Mouse (Mus musculus): ENCODE results near the gene Dgke.

- TF ChIP-seq CTCF (IDR thresholded peaks at IDR 0.05; ENCODE audit: control insufficient read depth, insufficient read depth, low read length) (no peak), POLR2A (IDR thresholded peaks at IDR 0.05; ENCODE audit: borderline replicate concordance, control insufficient read depth, low read depth, low read length) (no peak)
These were observed 23.6 kb downstream of the Dgke start for GRCm38 (mm10) chr11:89043046-89043445.
